ENCODE assay signal across 18 mouse cellular contexts in the genomic region with DNA sequence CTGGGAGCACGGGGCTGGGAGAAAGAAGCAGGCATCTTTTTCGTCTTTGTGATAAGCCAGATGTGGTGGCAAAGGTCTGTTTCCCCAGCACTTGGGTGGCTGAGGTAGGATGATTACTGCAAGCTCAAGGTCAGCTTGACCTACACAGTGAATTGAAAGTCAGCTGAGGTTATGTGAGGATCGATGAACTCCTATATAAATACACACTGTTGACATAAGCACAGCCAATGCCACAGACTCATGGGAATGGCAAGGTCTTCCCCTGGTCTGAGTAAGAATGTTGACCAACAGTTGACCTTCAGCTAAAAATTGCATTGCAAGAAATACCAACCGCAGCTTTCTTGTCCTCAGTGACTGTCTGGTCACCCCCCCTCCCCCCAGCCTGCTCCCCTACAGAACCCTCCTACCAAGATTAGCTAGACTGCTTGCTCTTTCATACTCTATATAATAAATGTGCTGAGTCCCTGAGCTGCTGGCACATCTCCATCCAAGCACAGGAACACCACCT.
"Had no signal": no experiment of that assay in that cellular context is flagged by ENCODE, and none has a peak within 500 bp of the region (broad histone marks: within the 10 kb centered on the region; RNA-seq: fewer than 3 reads in every experiment).

No protein-coding gene starts in this region.

- H3K4me3 ChIP-seq: layer of hippocampus, adult 2 months; limb, embryonic 13.5 days; lung, embryonic 15.5 days; megakaryocyte, embryonic 14.5 days; midbrain, embryonic 15.5 days; neural tube, embryonic 12.5 days had no signal

- H3K9me3 ChIP-seq: limb, embryonic 13.5 days; lung, embryonic 15.5 days; midbrain, embryonic 15.5 days; neural tube, embryonic 12.5 days had no signal

- H3K4me1 ChIP-seq: limb, embryonic 13.5 days; lung, embryonic 15.5 days; midbrain, embryonic 15.5 days; neural tube, embryonic 12.5 days had no signal

- H3K9ac ChIP-seq: limb, embryonic 13.5 days; liver, embryonic 14.5 days; lung, embryonic 15.5 days; midbrain, embryonic 15.5 days; neural tube, embryonic 12.5 days had no signal

- H3K27me3 ChIP-seq: limb, embryonic 13.5 days; lung, embryonic 15.5 days; midbrain, embryonic 15.5 days; neural tube, embryonic 12.5 days had no signal

- H3K4me2 ChIP-seq: limb, embryonic 13.5 days; lung, embryonic 15.5 days; midbrain, embryonic 11.5 days; midbrain, embryonic 15.5 days; neural tube, embryonic 12.5 days had no signal

- H3K36me3 ChIP-seq: limb, embryonic 13.5 days; lung, embryonic 15.5 days; midbrain, embryonic 15.5 days; neural tube, embryonic 12.5 days had no signal

- H3K27ac ChIP-seq: layer of hippocampus, adult 2 months; limb, embryonic 13.5 days; liver, embryonic 14.5 days; lung, embryonic 15.5 days; macrophage; midbrain, embryonic 15.5 days; neural tube, embryonic 12.5 days had no signal

- ATAC-seq: midbrain, embryonic 15.5 days had no signal

- DNase-seq: kidney, adult 18-20 months; kidney, postnatal 10 days; kidney, postnatal 4 days; left cerebral cortex, postnatal 4 days; lung, postnatal 14 days; right cerebral cortex, adult 18-20 months; right cerebral cortex, postnatal 25 days; thymus, adult 18-20 months; thymus, postnatal 14 days had no signal
